Mouse (Mus musculus) cortical plate, adult 2 months (tissue): ENCODE measurements around the gene Scd4.

Experiments used
- CTCF ChIP-seq: fragments of 200-500 bp; IDR thresholded peaks from 2 replicates; pipeline ENCODE4 v1.5.1; 2011; ENCODE audit warnings: mild to moderate bottlenecking, control low read depth, low read length; ENCODE audit not compliant: insufficient read depth; ENCODE audit errors: extremely low read depth
- POLR2A ChIP-seq: fragments of 200-500 bp; IDR thresholded peaks from 2 replicates; pipeline ENCODE4 v1.6.1; 2011; ENCODE audit warnings: mild to moderate bottlenecking, low read length, control low read depth; ENCODE audit not compliant: insufficient read depth; ENCODE audit errors: extremely low read depth

DNA sequence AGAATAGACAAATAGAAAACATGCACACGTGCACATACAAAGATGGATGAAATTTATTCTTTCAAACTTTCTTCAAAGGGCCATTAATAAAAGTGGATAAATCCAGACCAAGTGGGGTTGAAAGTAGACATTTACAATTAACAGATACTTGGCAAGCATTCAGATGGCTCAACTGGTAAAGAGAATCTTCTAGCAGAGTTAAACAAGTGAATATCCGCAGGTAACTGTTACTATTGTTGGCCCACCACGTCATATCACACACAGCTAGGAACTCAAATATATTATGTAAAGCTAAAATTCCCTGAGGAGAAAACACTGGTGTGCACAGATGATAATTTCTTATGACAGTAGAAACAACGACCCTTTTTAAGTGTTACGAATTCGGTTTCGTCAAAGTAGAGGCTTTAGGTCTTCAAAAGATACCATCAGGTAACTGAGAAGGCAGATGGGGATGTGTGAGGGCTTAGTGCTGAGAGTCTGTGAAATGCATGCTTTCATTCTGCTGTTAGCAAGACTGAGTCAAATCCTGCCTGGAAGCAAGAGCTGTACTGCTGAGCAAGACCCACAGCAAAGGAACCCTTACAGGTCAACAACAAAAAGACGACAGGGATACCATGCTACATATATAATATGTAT, 24.2 kb upstream of the Scd4 start:
- TF ChIP-seq POLR2A (no peak), CTCF (no peak)
